Mouse (Mus musculus): ENCODE results near the gene Nmnat3. TPM values are rescaled to one million over a fixed set of nuclear protein-coding genes. Genes with fewer than 3 reads are reported as not detected.
A peak's percentile ranks its signal among the peaks of the same experiment; 100 is the strongest.

The Nmnat3 gene
- polyA plus RNA-seq, 1 experiment: not detected

DNA sequence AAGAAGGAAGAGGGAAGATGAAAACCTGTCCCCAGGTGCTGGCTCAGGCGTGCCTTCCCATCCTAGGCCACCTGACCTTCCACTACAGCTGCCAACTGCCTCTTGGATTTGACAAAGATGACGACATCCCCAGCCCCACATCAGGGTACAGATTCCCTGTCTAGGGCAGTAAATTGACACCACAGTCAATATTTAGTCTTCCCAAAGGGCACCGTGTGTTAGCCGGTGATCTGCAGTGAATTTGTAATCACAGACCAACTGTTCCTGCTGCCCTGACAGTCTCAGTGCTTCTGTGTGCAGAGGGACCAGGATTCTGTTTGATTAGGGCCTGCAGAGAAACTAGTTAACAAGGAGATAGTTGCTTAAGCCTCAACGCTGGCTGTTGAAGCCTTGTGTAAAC is 7.1 kb upstream of the Nmnat3 start:
- TF ChIP-seq CTCF (IDR thresholded peaks at IDR 0.05; ENCODE audit: insufficient read depth, low read depth, low read length) (no peak), POLR2A (IDR thresholded peaks at IDR 0.05; ENCODE audit: insufficient read depth, low read depth, low read length) (no peak)
- no peak overlapping the region for H3K4me3 ChIP-seq (ENCODE audit: insufficient read depth, low read depth, low read length)
- peaks cover 3% of the 10 kb centered on the region; the same call in 1 of the 2 replicates for H3K4me1 ChIP-seq (ENCODE audit: control insufficient read depth, insufficient read depth, low read length)
- no peak overlapping the region for H3K27ac ChIP-seq (ENCODE audit: insufficient read depth, low read depth, low read length)
- 89% methylated on average over 5 of the region's 5 CpGs for WGBS

DNA sequence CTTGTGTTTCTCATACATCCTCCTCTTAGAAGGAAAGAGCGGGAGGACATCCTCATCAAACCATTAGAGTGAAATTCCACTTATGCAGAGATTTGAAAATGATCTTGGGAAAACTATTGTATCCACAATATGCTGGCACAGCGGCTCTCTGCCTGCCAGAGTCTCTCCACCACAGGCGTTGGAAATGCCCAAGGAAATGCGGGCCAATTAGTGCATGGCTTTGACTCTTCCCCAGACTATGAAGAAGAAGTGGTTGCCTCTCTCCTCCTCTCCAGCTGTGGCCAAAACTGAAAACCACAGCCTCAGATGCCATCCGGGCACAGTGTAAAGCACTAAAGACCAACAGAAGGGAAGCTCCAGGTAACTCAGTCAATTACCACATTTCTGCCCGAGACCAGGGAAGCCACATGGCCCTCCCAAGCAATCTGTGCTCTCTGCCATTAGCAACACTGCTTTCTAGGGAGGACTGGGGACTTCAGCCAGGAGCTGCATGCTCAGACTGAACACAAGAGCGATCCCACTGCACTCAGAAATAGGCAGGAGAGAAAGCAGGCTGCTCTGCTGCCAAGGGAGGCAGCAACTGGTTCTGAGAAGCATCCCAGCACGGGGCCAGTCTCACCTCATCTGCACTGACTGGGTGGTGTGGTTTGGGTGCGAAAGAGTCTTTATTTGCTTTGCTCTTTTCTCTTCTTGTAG is 1.5 kb upstream of the Nmnat3 start:
- WGBS: 82% methylated on average over 9 of the region's 9 CpGs
- no peak overlapping the region for H3K4me3 ChIP-seq (ENCODE audit: insufficient read depth, low read depth, low read length)
- peaks cover 3% of the 10 kb centered on the region; the same call in 1 of the 2 replicates for H3K4me1 ChIP-seq (ENCODE audit: control insufficient read depth, insufficient read depth, low read length)
- no peak for TF ChIP-seq CTCF (IDR thresholded peaks at IDR 0.05; ENCODE audit: insufficient read depth, low read depth, low read length)
- no peak for TF ChIP-seq POLR2A (IDR thresholded peaks at IDR 0.05; ENCODE audit: insufficient read depth, low read depth, low read length)
- H3K27ac ChIP-seq (ENCODE audit: insufficient read depth, low read depth, low read length): no peak overlapping the region

DNA sequence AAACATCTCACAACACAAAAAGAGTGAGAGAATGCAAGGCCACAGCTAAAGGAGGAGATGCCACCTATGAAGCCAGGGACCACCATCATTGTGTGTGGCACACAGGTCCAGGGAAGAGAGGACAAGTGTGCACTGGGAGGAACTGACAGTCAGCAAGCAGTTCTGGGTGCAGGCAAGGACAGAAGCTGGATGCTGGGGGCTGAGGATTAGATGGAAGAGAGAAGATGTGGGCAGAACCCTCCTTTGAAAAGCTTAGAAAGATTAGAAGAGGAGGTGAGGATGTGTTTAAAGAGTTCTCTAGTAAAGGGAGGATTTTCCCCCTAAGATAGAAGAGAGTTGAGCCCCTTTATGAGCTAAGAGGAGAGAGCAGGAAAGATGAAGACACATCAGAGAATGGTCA is 2.4 kb downstream of the Nmnat3 start:
- Histone ChIP-seq H3K4me1 (ENCODE audit: control insufficient read depth, insufficient read depth, low read length) (no peaks in the 10 kb centered on the region), H3K27ac (ENCODE audit: insufficient read depth, low read depth, low read length) (no peak overlapping the region), H3K4me3 (ENCODE audit: insufficient read depth, low read depth, low read length) (no peak overlapping the region)
- TF ChIP-seq POLR2A (IDR thresholded peaks at IDR 0.05; ENCODE audit: insufficient read depth, low read depth, low read length) (no peak), CTCF (IDR thresholded peaks at IDR 0.05; ENCODE audit: insufficient read depth, low read depth, low read length) (no peak)

DNA sequence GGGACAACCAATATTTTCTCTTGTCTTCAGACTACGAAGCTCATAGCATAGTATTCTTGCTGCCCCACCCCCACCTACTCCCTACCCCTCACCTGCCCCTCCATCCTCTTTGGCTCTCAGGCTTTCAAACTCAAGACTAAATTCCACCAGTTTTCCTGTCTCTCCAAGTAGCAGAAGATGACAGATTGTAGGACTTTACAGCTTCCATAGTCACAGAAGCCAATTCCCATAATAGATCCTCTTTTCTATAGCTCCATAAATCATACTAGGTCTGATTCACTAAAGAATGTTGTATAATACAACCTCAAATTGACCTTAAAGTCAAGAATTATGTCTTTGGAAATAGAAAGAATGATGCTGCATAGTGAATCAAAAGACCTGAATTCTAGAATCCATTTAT is 3.4 kb downstream of the Nmnat3 start:
- no peak for TF ChIP-seq CTCF (IDR thresholded peaks at IDR 0.05; ENCODE audit: insufficient read depth, low read depth, low read length)
- TF ChIP-seq POLR2A (IDR thresholded peaks at IDR 0.05; ENCODE audit: insufficient read depth, low read depth, low read length): no peak
- H3K4me1 ChIP-seq (ENCODE audit: control insufficient read depth, insufficient read depth, low read length): no peaks in the 10 kb centered on the region
- 83% methylated on average over 1 of the region's 1 CpGs for WGBS
- no peak overlapping the region for H3K4me3 ChIP-seq (ENCODE audit: insufficient read depth, low read depth, low read length)
- no peak overlapping the region for H3K27ac ChIP-seq (ENCODE audit: insufficient read depth, low read depth, low read length)

DNA sequence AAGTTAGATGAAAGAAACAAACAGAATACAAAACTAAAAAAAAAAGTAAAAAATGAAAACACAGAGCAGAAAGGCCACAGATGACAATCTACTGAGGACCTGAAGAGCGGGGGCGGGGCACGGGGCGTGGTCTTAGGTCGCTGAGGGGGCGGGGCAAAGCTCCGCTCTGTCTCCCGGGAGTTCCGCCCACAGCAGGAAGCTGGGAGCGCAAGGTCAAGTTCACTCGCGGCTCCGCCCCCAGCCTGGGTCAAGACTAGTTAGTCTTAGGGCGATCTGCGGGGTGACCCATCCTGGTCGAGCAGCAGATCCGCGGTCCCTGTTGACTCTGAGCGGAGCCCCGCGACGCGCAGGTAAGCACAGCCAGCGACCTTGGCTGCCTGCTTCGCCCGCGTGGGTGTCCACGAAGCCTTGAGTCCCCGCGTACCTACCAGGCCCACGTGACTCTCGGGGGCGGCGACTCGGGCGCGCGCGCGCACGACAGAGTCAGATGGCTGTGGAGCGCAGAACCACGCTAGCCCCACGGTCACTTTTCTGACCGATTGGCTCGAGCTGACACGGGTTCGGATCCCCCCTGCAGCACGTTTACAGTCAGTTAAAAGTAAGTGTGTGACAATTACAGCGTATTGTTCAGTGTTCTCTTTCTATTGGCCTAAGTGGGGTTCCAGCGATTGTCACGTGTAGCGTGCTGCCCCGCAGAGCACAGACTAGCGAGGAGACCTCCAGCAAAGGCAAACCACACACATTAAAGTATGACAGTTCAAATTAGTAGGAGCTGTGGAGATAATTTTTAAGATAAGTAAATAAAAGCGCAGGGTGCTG is 9.4 kb downstream of the Nmnat3 start:
- Histone ChIP-seq H3K4me1 (ENCODE audit: control insufficient read depth, insufficient read depth, low read length) (peaks cover 8% of the 10 kb centered on the region), H3K4me3 (ENCODE audit: insufficient read depth, low read depth, low read length) (peak overlapping the region; percentile 62), H3K27ac (ENCODE audit: insufficient read depth, low read depth, low read length) (peak overlapping the region; percentile 81)
- TF ChIP-seq CTCF (IDR thresholded peaks at IDR 0.05; ENCODE audit: insufficient read depth, low read depth, low read length) (no peak), POLR2A (IDR thresholded peaks at IDR 0.05; ENCODE audit: insufficient read depth, low read depth, low read length) (peak; percentile 42; the same call in 1 of the 2 replicates)
- 1% methylated on average over 56 of the region's 56 CpGs for WGBS

DNA sequence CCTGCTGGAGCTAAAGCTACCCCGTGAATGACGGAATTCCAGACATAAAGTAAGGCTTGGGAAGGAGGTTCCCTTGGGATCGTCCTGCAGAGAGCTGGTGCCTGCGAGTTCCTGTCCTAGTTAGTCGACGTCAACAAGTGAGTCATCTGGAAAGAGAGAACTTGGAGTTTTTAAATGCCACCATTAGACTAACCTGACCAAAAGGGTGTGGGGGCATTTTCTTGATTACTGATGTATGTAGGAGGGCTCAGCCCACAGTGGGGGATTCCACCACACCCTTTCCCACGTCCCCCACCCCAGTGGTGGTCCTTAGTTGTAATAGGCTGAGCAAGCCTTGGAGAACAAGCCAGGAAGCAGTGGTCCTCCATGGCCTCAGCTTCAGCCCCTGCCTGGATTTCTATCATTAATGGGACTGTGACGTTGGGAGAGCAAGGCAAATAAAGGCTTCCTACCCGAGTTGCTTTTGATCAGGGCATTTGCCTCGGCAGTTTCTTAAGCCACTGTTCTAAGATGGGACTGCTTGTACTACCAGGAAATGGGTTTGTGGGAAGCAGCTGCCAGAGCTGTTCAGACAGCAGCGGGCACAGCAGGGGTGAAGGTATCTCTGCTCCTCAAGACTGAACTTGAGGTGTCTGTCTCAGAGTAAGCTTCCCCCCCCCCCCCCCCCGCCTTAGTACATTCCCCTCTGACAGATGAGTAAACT is 10.2 kb downstream of the Nmnat3 start:
- Histone ChIP-seq H3K4me1 (ENCODE audit: control insufficient read depth, insufficient read depth, low read length) (peaks cover 8% of the 10 kb centered on the region), H3K27ac (ENCODE audit: insufficient read depth, low read depth, low read length) (no peak overlapping the region), H3K4me3 (ENCODE audit: insufficient read depth, low read depth, low read length) (peak overlapping the region; percentile 62)
- 19% methylated on average over 12 of the region's 12 CpGs for WGBS
- TF ChIP-seq POLR2A (IDR thresholded peaks at IDR 0.05; ENCODE audit: insufficient read depth, low read depth, low read length): no peak
- no peak for TF ChIP-seq CTCF (IDR thresholded peaks at IDR 0.05; ENCODE audit: insufficient read depth, low read depth, low read length)

DNA sequence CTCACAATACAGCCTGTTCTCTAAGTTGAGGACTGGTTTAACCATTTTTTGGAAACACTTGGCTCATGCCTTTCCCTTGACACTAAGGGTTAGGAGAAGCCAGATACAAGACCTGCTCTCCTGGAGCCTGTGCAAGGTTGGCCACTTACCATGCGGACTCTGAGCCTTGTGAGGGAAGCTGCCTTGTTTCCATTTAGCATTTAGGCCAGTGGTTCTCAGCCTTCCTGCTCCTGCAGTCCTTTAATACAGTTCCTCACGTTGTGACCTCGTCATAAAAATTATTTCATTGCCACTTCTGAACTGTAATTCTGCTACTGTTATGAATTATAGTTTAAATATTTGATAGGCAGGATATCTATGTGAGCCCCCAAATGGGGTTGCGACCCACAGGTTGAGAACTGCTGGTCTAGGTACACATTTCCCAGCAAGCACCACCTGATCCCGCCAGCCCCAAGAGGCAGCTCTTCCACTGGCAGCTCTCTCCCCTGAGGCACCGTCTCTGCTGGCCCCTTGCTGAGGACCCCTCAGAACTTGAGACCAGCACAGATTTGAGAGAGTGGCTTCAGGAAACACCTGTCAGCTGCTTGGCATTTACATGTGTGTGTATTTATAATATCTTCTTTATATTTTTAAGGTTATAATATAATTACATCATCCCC is 10.8 kb downstream of the Nmnat3 start:
- H3K4me3 ChIP-seq (ENCODE audit: insufficient read depth, low read depth, low read length): no peak overlapping the region
- peaks cover 8% of the 10 kb centered on the region for H3K4me1 ChIP-seq (ENCODE audit: control insufficient read depth, insufficient read depth, low read length)
- H3K27ac ChIP-seq (ENCODE audit: insufficient read depth, low read depth, low read length): no peak overlapping the region
- WGBS: 92% methylated on average over 6 of the region's 6 CpGs
- TF ChIP-seq POLR2A (IDR thresholded peaks at IDR 0.05; ENCODE audit: insufficient read depth, low read depth, low read length): no peak
- no peak for TF ChIP-seq CTCF (IDR thresholded peaks at IDR 0.05; ENCODE audit: insufficient read depth, low read depth, low read length)

DNA sequence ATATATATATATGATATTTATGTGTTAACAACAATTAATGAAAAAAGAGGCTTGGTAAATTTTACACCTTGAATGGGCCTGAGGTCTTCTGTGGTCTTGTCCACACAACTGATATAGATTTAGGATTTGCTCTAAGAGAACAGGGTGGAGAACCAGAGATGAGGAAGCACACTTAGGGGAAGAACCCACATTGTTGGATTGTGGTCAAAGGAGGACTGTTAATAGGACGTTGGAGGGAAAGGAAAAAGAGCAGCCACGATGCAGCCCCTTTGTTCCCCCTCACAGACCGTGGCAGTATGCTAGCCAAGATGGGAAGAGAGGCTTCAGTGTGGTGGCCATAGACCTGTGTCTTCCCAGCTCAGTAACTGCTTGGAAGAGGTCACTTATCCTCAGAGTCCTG is 11.5 kb downstream of the Nmnat3 start:
- no peak overlapping the region for H3K27ac ChIP-seq (ENCODE audit: insufficient read depth, low read depth, low read length)
- TF ChIP-seq CTCF (IDR thresholded peaks at IDR 0.05; ENCODE audit: insufficient read depth, low read depth, low read length) (no peak), POLR2A (IDR thresholded peaks at IDR 0.05; ENCODE audit: insufficient read depth, low read depth, low read length) (no peak)
- no peak overlapping the region for H3K4me3 ChIP-seq (ENCODE audit: insufficient read depth, low read depth, low read length)
- H3K4me1 ChIP-seq (ENCODE audit: control insufficient read depth, insufficient read depth, low read length): peaks cover 8% of the 10 kb centered on the region
- 78% methylated on average over 3 of the region's 3 CpGs for WGBS

All from olfactory bulb, adult 2 months (tissue).